Mouse (Mus musculus): ENCODE measurements at regions not wholly inside any gene's neighbourhood (a gene's known extent, or its start where the extent isn't known, plus 50 kb on each side); places are given as distances from the start of the nearest gene placed in this dataset.
A peak's percentile ranks its signal among the peaks of the same experiment; 100 is the strongest.

DNA sequence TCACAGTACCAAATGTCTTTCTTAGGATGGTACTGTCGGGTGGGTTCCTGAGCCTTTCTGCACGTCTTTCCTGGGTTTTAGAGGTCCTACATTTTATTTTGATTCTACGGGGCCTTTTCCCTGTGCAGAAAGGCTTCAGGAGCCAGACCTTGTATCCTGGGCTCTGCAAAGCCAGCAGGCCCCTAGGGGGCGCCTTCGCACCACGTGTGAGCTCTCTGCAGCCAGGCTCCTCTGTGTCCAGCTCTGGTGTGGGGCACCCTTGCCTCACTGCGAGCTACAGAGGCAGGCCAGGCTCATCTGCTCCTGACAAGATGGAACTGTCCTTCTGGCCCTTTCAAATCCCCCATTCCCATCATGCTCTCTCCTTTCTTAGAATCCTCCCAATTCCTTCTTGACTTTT, 53.3 kb upstream of the Usp3 start:
- DNase-seq (ENCODE audit: inconsistent ontology term), result peak; percentile 86

GRCm38 (mm10) chr9:66651306-66651705, 58.4 kb upstream of the Usp3 start:
- peak; percentile 88 for DNase-seq (ENCODE audit: inconsistent ontology term)

- no peak for DNase-seq (ENCODE audit: inconsistent ontology term)
These were observed 56.2 kb upstream of the Car12 start for GRCm38 (mm10) chr9:66657116-66657758.

DNA sequence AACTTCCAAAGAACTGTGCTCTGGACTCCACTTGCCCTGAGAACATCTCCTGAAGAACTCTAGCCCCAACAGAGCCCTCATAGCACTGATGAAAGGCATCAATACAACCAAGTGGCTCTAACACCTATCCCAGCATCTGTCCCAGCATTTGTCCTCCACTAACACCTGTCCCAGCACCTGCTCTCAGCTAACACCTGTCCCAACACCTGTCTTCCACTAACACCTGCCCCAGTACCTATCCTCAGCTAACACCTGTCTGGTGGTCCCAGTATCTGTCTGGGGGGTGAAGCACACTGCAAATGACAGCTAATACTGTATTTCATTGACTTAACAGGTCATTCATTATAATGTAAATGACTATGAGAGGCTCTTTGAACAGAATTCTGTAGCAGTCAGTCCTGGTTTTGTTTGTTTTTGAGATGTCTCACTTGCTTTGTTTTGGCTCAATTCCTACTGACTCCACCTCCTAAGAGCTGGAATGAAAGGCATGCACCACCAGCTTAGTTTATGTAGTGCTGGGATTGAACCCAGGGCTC, 54.7 kb upstream of the Car12 start:
- no peak for DNase-seq (ENCODE audit: inconsistent ontology term)

DNA sequence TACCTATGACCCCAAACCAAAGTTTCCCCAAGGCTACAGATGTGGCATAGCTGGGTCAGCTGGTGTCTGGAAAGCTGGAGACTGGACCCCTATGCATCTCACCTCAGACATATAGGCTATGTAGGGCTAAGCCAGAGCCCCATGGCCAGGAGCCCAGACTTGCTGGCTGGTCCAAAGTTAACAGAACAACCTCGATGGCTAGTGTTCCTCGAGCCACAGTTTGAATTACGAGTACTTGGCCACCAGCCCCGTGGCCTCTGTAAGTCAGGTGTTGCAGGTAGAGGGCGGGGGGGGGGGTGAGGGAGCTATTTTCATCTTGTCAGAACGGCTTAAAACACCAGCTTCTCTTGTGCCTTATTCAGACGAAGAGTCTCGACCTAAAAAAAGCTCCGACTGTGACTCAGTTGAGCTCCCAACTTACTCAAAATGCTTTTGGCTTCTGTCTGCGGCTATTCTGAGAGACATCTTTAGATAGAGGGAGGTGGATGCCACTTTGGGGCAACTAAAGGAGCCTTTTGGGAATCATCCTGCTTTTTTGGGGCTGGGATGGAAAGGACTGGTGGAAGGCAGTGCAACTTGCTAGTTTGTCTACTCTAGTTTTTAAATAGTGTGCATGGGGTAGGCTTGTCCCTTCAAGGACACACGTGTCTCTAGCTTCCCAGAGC, 53.6 kb upstream of the Car12 start:
- DNase-seq (ENCODE audit: inconsistent ontology term), result no peak

DNA sequence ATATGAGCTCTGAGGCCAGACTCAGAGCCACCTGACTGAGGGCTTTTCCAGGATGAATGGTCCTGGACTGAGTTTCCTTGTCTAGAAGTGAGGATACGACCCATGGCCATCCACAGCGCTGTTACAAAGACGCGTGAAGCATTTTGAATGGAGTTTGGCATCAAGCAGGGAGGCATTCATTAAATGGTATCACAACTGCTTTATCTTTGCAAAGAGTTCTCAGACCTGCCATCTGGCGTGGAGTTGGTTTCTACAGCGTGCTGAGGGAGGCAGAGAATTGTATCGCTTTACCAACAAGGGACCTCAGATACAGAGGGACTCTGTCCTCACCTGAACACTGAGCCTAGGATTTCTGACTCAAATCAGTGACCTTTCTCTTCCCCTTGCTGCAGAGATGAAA, 51.9 kb upstream of the Car12 start:
- DNase-seq (ENCODE audit: inconsistent ontology term), result no peak

GRCm38 (mm10) chr9:66662443-66662842, 51.0 kb upstream of the Car12 start:
- no peak for DNase-seq (ENCODE audit: inconsistent ontology term)

All from Muller cell, postnatal 12 days (primary cell).